Mouse (Mus musculus) c-Kit-negative CD71-positive TER-119-positive erythroid progenitor cells, embryonic 14.5 days (primary cell): ENCODE results near the gene Bsn.
A peak's percentile ranks its signal among the peaks of the same experiment; 100 is the strongest.

ENCODE experiments used
- DNase-seq: peaks from one replicate; pipeline ENCODE4 v3.0.0-alpha.2; 2013; ENCODE audit warnings: low read depth, low spot score

Bsn gene

DNA sequence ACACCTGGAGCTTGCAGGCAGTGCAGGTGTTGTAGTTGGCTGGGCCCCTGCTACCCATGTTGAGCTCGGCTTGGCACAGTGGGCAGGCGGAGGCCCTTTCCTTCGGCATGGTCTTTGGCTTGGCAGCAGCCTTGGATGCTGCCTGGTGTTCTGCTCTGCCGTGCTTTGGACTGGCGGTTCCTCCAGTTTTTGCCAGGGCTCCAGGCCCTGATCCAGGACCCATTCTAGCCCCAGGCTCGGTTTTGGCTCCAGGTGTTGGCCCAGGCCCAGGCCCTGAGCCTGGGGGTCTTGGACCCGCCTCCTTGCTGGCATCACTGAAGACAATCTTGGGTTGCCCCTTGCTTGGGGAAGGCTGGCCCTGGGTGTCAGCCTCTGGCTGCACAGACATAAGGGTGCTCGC is 64.5 kb downstream of the Bsn start:
- DNase-seq = no peak

DNA sequence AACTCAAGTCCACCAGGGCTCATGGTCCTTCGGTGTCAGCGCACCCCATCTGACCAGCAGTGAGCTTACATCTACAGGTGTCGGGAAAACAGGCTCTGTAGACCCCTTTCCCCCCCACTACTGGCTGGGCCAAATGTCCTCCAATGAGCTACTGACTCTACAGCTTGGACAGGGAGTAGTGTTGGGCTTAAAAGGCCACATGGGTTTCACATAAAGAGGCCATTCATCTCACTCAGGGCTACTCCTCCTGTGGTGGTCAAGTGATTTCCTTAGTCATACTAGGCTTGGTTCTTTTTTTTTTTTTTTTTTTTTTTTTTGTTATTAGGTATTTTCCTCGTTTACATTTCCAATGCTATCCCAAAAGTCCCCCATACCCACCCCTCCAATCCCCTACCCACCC is 66.3 kb downstream of the Bsn start:
- DNase-seq = no peak

GRCm38 (mm10) chr9:108121170-108121969 is 68.8 kb downstream of the Bsn start:
- DNase-seq = no peak

DNA sequence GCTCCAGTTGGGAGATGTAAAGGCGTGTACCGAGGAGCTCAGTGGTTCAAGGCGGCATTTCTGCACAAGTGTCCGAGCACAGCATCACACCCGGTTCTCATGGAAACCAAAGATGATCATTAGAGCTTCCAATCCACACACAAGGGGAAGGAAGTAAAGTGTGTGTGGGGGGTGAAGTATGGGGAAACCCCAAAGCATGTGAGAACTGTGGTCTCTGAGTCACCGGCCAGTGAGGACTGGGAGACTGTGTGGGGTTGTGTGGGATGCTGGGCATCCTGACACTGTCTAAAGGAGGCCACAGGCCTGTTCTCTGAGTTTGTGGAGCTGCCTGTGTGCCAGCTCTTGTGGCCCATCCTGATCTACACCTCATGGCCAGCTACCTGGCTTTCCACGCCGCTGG is 69.5 kb downstream of the Bsn start:
- no peak for DNase-seq

- no peak for DNase-seq
These were observed 70.2 kb downstream of the Bsn start for GRCm38 (mm10) chr9:108119891-108120411.

DNA sequence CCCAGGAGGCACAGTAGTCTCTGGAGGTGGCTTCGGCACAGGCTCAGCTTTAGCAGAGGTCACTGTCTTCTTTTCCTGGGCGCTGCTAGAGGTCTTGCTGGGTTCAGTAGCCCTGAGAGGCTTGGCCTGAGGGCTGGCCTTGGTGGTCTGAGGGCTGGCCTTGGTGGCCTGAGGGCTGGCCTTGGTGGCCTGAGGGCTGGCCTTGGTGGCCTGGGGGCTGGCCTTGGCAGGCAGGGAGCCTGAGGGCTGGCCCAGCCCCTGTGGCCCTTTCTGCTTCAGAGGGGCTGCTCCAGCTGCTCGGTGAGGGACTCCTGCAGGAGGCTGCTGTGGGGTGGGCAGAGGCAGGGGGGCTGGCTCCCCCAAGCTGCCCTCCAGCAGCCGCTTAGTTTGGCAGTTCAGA is 73.0 kb downstream of the Bsn start:
- DNase-seq = no peak

DNA sequence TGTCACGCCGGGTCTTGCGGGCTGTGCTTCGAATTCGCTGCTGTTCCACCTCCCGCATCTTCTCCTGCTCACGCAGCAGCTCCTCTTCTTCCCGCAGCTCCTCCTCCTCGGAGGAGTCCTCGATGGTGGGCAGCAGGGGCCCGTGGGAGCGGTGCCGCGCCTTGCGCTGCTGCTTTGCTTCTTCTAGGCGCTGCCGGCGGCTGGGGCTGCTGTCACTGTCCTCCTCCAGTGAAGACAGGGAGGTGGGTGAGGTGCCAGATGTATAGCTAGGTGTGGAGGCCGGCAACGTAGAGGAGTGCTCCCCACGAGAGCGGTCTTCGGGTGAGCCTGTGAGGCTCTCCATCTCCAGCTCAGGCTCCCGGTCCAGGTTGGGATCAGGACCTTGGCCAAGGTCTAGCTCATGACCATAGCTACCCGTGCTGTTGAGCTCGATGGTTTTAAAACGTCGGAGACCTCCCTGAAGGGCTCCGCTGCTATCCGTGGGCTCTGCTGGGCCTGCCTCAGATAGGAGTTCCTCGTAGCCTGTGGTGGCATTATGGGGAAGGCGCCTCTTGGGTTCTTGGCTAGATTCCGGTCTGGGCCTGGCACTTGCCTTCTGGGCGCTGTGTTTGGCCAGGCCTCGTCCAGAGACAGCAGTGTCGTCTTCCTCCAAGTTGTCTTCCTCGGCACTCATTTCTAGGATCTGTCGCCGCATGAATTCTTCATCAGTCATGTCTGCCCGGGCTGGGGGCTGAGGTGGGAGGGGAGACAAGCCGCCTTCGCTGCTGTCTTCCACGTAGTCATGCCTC is 74.7 kb downstream of the Bsn start:
- DNase-seq = no peak

GRCm38 (mm10) chr9:108112719-108113340 is 77.4 kb downstream of the Bsn start:
- no peak for DNase-seq

- DNase-seq = no peak
These were observed 78.5 kb downstream of the Bsn start for GRCm38 (mm10) chr9:108111593-108112121.

DNA sequence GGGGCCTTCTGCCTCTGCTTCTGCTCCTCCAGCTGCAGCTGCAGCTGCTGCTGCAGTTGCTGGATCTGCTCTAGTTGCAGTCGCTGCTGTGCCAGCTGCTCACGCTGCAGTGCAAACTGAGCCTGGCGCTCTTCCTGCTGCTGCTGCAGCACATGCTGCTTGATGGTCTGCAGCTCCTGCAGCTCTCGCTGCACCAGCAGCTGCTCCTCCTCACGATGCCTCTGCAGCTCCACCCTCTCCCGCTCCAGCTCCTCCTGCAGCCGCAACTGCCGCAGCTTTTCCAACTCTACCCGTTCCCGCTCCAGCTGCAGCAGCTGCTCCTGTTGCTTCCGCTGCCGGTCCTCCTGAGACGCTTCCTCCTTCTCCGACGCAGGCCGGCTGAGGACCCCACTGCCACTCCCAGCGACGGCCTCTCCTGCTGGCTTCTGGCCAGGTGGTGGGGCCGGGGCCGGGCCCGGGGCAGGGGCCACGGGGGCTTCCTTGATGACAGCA is 79.0 kb downstream of the Bsn start:
- no peak for DNase-seq

- no peak for DNase-seq
These were observed 80.0 kb downstream of the Bsn start for GRCm38 (mm10) chr9:108110160-108110559.

DNA sequence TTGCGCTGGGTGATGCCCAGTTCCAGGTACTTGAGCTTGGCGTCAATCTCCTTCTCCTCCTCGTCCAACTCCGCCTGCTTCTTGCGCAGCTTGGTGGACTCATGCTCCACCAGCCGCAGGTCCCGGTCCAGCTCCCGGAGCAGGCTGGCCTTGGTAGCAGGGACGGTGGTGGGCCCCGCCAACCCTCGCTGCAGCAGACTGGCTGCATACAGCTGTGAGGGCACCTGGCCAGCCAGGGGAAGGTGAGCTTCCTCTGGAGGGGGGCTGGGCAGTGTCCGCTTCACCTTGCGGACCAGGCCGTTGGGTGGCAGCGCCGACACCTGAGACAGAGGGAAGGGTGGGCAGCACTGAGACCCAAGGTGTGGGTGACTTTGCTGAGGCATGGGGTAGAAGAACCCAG is 82.3 kb downstream of the Bsn start:
- DNase-seq = no peak

- no peak for DNase-seq
These were observed 84.1 kb downstream of the Bsn start for GRCm38 (mm10) chr9:108106090-108106489.

GRCm38 (mm10) chr9:108105549-108105863 is 84.7 kb downstream of the Bsn start:
- DNase-seq = no peak

GRCm38 (mm10) chr9:108104766-108105548 is 85.2 kb downstream of the Bsn start:
- no peak for DNase-seq

GRCm38 (mm10) chr9:108099619-108100018 is 90.6 kb downstream of the Bsn start:
- no peak for DNase-seq

- DNase-seq = no peak
These were observed 94.1 kb downstream of the Bsn start for GRCm38 (mm10) chr9:108095949-108096712.

GRCm38 (mm10) chr9:108095518-108095917 is 94.7 kb downstream of the Bsn start:
- DNase-seq = peak; percentile 76

- DNase-seq = peak; percentile 91
These were observed 95.2 kb downstream of the Bsn start for GRCm38 (mm10) chr9:108094998-108095411.

DNA sequence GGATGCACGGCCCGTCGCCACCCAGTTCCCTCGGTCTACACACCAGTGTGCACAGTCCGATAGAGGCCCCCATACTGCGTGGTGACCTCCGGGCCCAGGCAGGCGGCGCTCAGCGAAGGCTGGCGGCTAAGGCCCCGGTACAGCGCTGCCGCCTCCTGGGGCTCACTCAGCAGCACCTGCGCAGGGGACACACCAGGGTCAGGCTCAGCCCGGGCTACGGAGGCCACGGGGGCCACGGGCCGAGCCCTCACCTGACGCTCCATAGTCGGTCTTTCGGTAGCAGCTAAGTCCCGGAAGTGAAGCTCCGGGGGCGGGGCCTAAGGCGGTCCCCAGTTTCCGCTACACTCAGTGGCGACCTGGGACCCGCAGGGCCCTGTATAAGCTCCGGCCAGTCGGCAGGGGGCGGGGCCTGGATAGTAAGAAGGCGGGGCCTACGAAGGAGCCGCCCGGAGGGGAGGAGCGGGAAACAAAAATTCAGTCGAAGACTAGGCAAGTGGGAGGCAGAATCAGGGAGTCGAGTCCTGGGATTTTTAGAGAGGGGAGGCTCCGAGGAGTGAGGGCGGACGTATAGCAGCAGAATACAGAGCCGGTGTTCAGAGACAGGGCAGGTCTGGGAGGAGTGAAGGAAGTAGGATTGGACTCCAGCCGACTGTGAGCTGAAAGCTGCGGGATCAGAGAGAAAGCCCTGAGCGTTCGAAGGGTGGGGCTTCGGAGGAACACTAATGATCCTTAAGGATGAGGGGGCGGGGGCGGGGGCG is 95.8 kb downstream of the Bsn start, which contains the start of gene Apeh:
TSS of gene Apeh (minus strand) at position 423 of the 758 bp plus-strand sequence.
- peak; percentile 97 for DNase-seq
